Mouse (Mus musculus) stomach, embryonic 15.5 days (tissue): ENCODE measurements around the gene Park7. TPM values are rescaled to one million over a fixed set of nuclear protein-coding genes. Genes with fewer than 3 reads are reported as not detected.
"Not testable (repeated sequence)": the region's sequence is repeated elsewhere in the genome, so short reads cannot be mapped to it uniquely, and the experiment has no call there.

Source experiments
- ATAC-seq: fragments of 200-750 bp; cut with Nextera tagmentation; 2 replicates; pipeline ENCODE4 v1.8.0; 2017; ENCODE audit warnings: low read depth, moderate number of reproducible peaks, moderate TSS enrichment; ENCODE audit not compliant: insufficient read depth, low FRiP score
- H3K27ac ChIP-seq: fragments of 300-500 bp; sonication (generic); 2 replicates; pipeline ENCODE4 v1.5.1; 2015; ENCODE audit warnings: mild to moderate bottlenecking, inconsistent platforms
- H3K27me3 ChIP-seq: fragments of 300-500 bp; sonication (generic); replicated peaks from 2 replicates; pipeline ENCODE4 v1.6.1; 2015; ENCODE audit warnings: inconsistent platforms
- H3K36me3 ChIP-seq: fragments of 300-500 bp; sonication (generic); 2 replicates; pipeline ENCODE4 v1.6.1; 2015; ENCODE audit warnings: inconsistent platforms
- H3K4me1 ChIP-seq: fragments of 300-500 bp; sonication (generic); 2 replicates; pipeline ENCODE4 v1.6.1; 2015; ENCODE audit warnings: inconsistent platforms
- H3K4me2 ChIP-seq: fragments of 300-500 bp; sonication (generic); 2 replicates; pipeline ENCODE4 v1.6.1; 2015; ENCODE audit warnings: mild to moderate bottlenecking, inconsistent platforms
- H3K4me3 ChIP-seq: fragments of 300-500 bp; sonication (generic); replicated peaks from 2 replicates; pipeline ENCODE4 v1.5.1; 2015; ENCODE audit warnings: inconsistent platforms
- H3K9ac ChIP-seq: fragments of 300-500 bp; sonication (generic); 2 replicates; pipeline ENCODE4 v1.6.1; 2015; ENCODE audit warnings: inconsistent platforms
- H3K9me3 ChIP-seq: fragments of 300-500 bp; sonication (generic); 2 replicates; pipeline ENCODE4 v1.6.1; 2016; ENCODE audit warnings: inconsistent platforms
- WGBS: fragments of 180-500 bp; shearing (Covaris S2); methylation state at CpG from one replicate; pipeline ENCODE4 v1.1.7; 2015; 5-methylcytosine and 5-hydroxymethylcytosine counted together
- polyA plus RNA-seq: library from polyadenylated mRNA; unstranded; fragments of >200 nt; fragmentation: Nextera tagmentation; extraction: Ambion mirVana; gene quantifications from 2 replicates; pipeline ENCODE4 v1.2.1, GENCODE M21; 2015

Gene Park7
- polyA plus RNA-seq, 1 experiment from 2014 or later = 424 TPM

GRCm38 (mm10) chr4:150889955-150890315 lies 24.3 kb downstream of the Park7 start:
- Histone ChIP-seq H3K4me1 (peaks cover 21% of the 10 kb centered on the region), H3K27me3 (no peaks in the 10 kb centered on the region), H3K9ac (no peak overlapping the region), H3K36me3 (no peaks in the 10 kb centered on the region), H3K9me3 (no peaks in the 10 kb centered on the region), H3K4me3 (no peak overlapping the region; the same call in 1 of the 2 replicates), H3K27ac (peak overlapping the region; percentile 76), H3K4me2 (peak overlapping the region; percentile 37)
- ATAC-seq = peak; percentile 36; the same call in 1 of the 2 replicates
- 34% methylated on average over 13 of the region's 13 CpGs for WGBS

DNA sequence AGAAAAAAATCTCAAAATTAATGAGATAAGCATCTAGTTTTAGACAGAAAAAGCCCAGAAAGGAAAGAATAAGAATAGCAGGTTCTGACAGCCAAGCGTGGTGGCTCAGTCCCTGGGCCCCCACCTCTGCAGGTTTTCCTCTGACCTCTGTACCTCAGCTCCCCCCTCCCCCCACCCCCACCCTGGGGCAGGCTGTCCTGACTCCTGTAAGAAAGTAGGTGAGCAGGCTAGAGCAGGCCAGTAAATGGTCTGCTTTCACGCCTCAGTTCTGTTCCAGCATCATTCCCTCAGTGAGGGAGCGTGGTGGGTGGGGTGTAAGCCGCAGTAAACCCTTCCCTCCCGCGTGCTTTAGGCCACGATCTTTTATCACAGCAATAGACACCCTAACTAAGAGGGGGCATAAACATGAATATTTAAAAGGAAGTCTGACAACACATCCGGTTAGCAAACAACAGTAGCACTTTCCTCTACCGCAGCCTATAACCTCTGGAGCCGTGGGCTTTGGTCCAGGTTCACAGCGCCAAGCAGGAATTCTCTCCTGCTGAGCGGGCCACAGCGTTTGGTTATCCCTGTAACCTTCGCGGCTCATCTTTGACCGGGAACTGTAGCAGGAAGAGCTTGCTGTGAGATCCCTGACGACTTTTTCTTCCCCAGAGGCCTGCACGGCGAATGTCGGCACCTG lies 24.8 kb downstream of the Park7 start:
- WGBS = 33% methylated on average over 20 of the region's 20 CpGs
- no peak overlapping the region; the same call in 1 of the 2 replicates for H3K4me3 ChIP-seq
- H3K27ac ChIP-seq = peak overlapping the region; percentile 76
- no peak overlapping the region for H3K9ac ChIP-seq
- peak; percentile 47; the same call in 1 of the 2 replicates for ATAC-seq
- peaks cover 19% of the 10 kb centered on the region for H3K4me1 ChIP-seq
- H3K36me3 ChIP-seq = no peaks in the 10 kb centered on the region
- peak overlapping the region; percentile 37 for H3K4me2 ChIP-seq
- H3K9me3 ChIP-seq = no peaks in the 10 kb centered on the region
- H3K27me3 ChIP-seq = no peaks in the 10 kb centered on the region

DNA sequence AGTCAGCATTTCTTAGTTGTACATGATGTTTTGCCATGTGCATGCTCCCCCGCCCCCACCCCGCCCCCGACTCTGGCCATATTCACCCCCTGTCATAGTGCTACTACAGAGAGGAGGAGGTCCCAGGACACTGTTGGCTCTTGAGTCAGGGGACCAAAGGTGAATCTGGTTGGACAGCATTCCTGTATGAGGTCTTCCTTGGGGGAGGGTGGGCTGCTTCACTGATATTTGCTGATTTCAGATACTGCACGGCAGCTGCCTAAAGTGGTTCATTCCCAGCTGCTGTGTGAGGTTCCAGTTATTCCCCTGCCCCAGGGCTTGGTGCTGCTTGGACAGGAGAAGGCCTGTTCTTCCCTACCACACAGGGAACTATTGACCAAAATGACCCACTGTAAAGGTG lies 25.7 kb downstream of the Park7 start:
- 58% methylated on average over 4 of the region's 4 CpGs for WGBS
- no peaks in the 10 kb centered on the region for H3K9me3 ChIP-seq
- no peaks in the 10 kb centered on the region for H3K36me3 ChIP-seq
- no peak overlapping the region for H3K4me2 ChIP-seq
- ATAC-seq = no peak
- peaks cover 19% of the 10 kb centered on the region for H3K4me1 ChIP-seq
- H3K4me3 ChIP-seq = no peak overlapping the region
- H3K9ac ChIP-seq = no peak overlapping the region
- no peak overlapping the region for H3K27ac ChIP-seq
- H3K27me3 ChIP-seq = no peaks in the 10 kb centered on the region

DNA sequence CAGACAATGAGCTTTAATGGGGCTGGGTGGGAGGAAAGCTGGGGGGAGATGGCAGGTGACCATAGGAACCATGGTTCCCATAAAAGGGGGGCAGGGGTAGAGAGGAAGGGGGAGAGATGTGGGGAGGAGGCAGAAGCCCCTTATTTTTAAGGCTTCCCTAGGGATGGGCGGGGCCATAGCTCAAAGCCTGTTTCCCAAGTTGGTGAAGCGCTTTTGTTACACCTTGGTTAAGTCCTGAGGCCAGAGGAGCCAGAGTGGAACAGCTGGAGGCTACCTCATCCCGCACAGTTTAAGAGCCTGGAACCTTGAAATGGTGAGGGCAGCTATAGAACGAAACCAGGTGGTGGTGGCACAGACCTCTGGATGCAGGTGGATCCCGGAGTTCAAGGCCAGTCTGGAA lies 26.3 kb downstream of the Park7 start:
- ATAC-seq = no peak
- H3K27me3 ChIP-seq = no peaks in the 10 kb centered on the region
- H3K4me1 ChIP-seq = peaks cover 19% of the 10 kb centered on the region
- no peak overlapping the region for H3K9ac ChIP-seq
- WGBS = 67% methylated on average over 5 of the region's 5 CpGs
- no peaks in the 10 kb centered on the region for H3K36me3 ChIP-seq
- H3K27ac ChIP-seq = no peak overlapping the region
- H3K4me2 ChIP-seq = no peak overlapping the region
- H3K9me3 ChIP-seq = no peaks in the 10 kb centered on the region
- H3K4me3 ChIP-seq = no peak overlapping the region

GRCm38 (mm10) chr4:150882632-150883031 lies 31.6 kb downstream of the Park7 start:
- Histone ChIP-seq H3K4me3 (no peak overlapping the region), H3K9me3 (0 out of 2 replicates have a peak, but pooled peaks cover 10% of the 10 kb centered on the region), H3K9ac (no peak overlapping the region), H3K36me3 (no peaks in the 10 kb centered on the region), H3K4me1 (no peaks in the 10 kb centered on the region), H3K27me3 (no peaks in the 10 kb centered on the region), H3K4me2 (no peak overlapping the region), H3K27ac (no peak overlapping the region)
- no peak for ATAC-seq
- 81% methylated on average over 5 of the region's 5 CpGs for WGBS

GRCm38 (mm10) chr4:150880364-150880763 lies 33.9 kb downstream of the Park7 start:
- Histone ChIP-seq H3K36me3 (no peaks in the 10 kb centered on the region), H3K27me3 (no peaks in the 10 kb centered on the region), H3K9ac (no peak overlapping the region), H3K9me3 (0 out of 2 replicates have a peak, but pooled peaks cover 10% of the 10 kb centered on the region), H3K4me2 (no peak overlapping the region), H3K4me1 (no peaks in the 10 kb centered on the region), H3K27ac (no peak overlapping the region), H3K4me3 (no peak overlapping the region)
- ATAC-seq = no peak
- WGBS = 90% methylated on average over 5 of the region's 5 CpGs

DNA sequence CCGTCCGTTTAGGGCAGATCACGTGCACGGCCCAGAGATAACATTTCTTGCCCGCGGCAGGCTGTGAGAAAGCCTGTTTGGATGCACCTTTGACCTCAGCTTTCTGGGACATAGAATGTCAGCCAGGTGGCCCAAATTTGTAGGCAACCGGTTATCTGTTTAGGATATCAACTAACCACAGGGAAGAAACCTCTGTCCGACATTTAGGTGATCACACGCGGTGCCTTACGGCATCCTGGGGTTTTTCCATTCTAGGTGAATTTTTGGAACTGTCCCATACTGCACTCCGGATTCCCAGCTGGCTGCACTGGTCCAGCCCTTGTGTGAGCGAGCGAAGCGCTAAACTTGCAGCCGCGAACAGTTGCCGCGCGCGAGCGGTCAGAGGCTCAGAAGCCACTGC lies 34.6 kb downstream of the Park7 start:
- Histone ChIP-seq H3K27ac (no peak overlapping the region), H3K4me1 (no peaks in the 10 kb centered on the region)

GRCm38 (mm10) chr4:150875393-150875792 lies 38.8 kb downstream of the Park7 start:
- no peak overlapping the region for H3K4me2 ChIP-seq
- H3K4me3 ChIP-seq = no peak overlapping the region
- no peak overlapping the region for H3K27ac ChIP-seq
- no peaks in the 10 kb centered on the region for H3K27me3 ChIP-seq
- 60% methylated on average over 10 of the region's 10 CpGs for WGBS
- no peak for ATAC-seq
- H3K36me3 ChIP-seq = no peaks in the 10 kb centered on the region
- H3K4me1 ChIP-seq = peaks cover 13% of the 10 kb centered on the region
- 0 out of 2 replicates have a peak, but pooled peaks cover 10% of the 10 kb centered on the region for H3K9me3 ChIP-seq
- no peak overlapping the region for H3K9ac ChIP-seq

More for the DNA sequence above, 34.6 kb downstream of the Park7 start:
- Histone ChIP-seq H3K27me3 (no peaks in the 10 kb centered on the region), H3K36me3 (no peaks in the 10 kb centered on the region), H3K4me2 (no peak overlapping the region), H3K9ac (no peak overlapping the region), H3K9me3 (0 out of 2 replicates have a peak, but pooled peaks cover 10% of the 10 kb centered on the region), H3K4me3 (no peak overlapping the region)
- no peak for ATAC-seq
- 95% methylated on average over 22 of the region's 22 CpGs for WGBS

- not testable (repeated sequence) for H3K27ac ChIP-seq, H3K36me3 ChIP-seq, H3K4me2 ChIP-seq, H3K4me3 ChIP-seq, ATAC-seq, H3K9ac ChIP-seq, H3K9me3 ChIP-seq, H3K27me3 ChIP-seq
- H3K4me1 ChIP-seq = peaks cover 23% of the 10 kb centered on the region
- WGBS = 61% methylated on average over 4 of the region's 4 CpGs
These were observed 39.8 kb downstream of the Park7 start for GRCm38 (mm10) chr4:150874416-150874815.

DNA sequence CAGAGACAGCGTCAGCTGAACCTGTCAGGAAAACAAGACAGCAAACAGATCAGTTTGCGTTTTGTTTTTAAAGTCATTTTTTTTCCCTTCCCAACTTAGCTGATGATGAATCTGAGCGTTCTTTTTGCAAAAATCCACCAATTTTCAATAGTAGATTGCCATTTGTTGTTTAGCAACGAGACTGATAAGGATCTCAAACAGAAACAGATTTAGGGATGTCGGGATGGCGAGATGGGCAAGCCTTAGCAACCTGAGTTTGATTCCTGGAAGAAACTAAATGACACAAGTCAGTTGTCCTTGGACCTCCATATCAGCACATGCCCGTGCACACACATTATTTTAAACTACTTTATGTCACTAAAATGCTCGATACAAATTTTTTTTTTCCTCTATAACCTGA lies 41.6 kb downstream of the Park7 start:
- Histone ChIP-seq H3K27me3 (no peaks in the 10 kb centered on the region), H3K4me3 (no peak overlapping the region), H3K9me3 (no peaks in the 10 kb centered on the region), H3K4me1 (peaks cover 27% of the 10 kb centered on the region), H3K36me3 (no peaks in the 10 kb centered on the region; the same call in 1 of the 2 replicates), H3K9ac (no peak overlapping the region), H3K4me2 (no peak overlapping the region), H3K27ac (peak overlapping the region; percentile 81)
- WGBS = 59% methylated on average over 8 of the region's 8 CpGs
- ATAC-seq = no peak

- no peaks in the 10 kb centered on the region for H3K27me3 ChIP-seq
- H3K4me2 ChIP-seq = no peak overlapping the region; the same call in 1 of the 2 replicates
- H3K4me3 ChIP-seq = no peak overlapping the region
- peaks cover 4% of the 10 kb centered on the region for H3K36me3 ChIP-seq
- H3K4me1 ChIP-seq = peaks cover 27% of the 10 kb centered on the region
- H3K9me3 ChIP-seq = no peaks in the 10 kb centered on the region
- ATAC-seq = 0 out of 2 replicates have a peak, but pooled peaks have one; percentile 9
- H3K9ac ChIP-seq = no peak overlapping the region
- peak overlapping the region; percentile 81 for H3K27ac ChIP-seq
- 35% methylated on average over 9 of the region's 9 CpGs for WGBS
These were observed 42.0 kb downstream of the Park7 start for GRCm38 (mm10) chr4:150872139-150872651.

DNA sequence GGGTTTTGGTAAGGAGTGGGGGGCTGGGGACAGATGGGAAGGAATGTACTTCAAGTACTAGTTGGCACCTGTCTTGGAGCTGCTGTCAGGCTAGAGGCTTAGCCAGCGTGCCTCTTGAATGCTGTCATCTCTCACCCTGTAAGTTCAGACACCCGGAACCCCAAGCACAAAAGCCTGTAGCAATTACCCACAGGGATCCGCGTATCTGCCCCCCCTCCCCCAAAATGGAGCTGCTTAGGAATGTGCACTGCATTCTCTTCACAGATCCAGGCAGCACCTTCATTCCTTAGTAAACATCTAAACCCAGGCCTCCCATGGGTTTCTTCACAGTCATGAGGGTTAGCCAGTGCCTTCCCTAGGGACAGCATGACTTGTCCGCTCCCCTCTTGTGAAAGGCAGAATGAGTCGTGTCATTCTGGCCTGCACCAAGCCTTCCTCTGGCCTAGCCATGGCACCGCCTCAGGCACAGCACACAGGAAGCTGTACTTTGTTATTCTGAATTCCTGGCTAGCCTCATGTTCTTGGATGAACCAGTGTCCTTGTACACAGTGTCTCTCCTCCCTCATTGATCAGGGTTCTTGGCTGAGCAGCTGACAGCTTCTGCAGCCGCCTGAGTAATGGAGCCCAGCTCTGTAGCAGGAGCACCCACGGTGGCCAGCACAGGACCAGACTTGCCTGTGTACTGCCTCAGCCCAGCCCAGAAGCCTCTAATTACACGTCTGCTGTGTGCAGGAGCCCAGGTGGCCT lies 42.7 kb downstream of the Park7 start:
- H3K4me2 ChIP-seq = no peak overlapping the region; the same call in 1 of the 2 replicates

More for the DNA sequence above, 42.7 kb downstream of the Park7 start:
- peak; percentile 71 for ATAC-seq
- Histone ChIP-seq H3K27me3 (no peaks in the 10 kb centered on the region), H3K9me3 (no peaks in the 10 kb centered on the region), H3K36me3 (peaks cover 10% of the 10 kb centered on the region), H3K27ac (peak overlapping the region; percentile 81), H3K9ac (no peak overlapping the region), H3K4me1 (peaks cover 27% of the 10 kb centered on the region), H3K4me3 (no peak overlapping the region)
- WGBS = 22% methylated on average over 10 of the region's 10 CpGs
